Mouse (Mus musculus) pancreas, adult 10 weeks (tissue): ENCODE results near the gene Gm3127. TPM values are rescaled to one million over a fixed set of nuclear protein-coding genes. Genes with fewer than 3 reads are reported as not detected.

Experiments used
- polyA plus RNA-seq: library from polyadenylated mRNA; stranded (reverse); fragments of 350-450 nt; fragmentation: Illumina TruSeq; extraction: RNeasy Lipid Tissue Mini Kit (QIAGEN cat#74804); gene quantifications from one replicate; pipeline ENCODE4 v1.2.3, GENCODE M21; 2015; ENCODE audit warnings: low read depth, low replicate concordance; ENCODE audit not compliant: insufficient read depth

The Gm3127 gene
- not detected for polyA plus RNA-seq

DNA sequence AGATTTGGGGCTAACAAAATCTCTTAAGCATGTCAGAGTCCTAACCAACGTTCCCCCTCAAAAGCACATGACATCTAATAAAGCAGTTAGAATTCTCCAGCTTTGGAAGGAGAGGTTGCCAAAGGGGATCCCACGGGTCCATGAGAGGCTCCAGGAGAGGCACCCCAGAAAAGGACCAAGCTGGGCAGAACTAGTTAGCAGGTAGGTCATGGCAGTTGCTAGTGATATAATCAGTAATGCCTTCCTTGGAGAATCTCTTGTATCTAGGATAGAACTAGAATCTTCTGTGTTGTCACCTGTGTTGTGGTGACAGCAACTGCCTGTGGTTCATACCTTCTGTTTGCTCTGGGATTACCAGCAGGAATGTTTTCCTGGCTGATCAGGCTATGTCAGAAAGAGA is at the start of gene Gm3127:
Gm3127 (plus strand) TSS at position 301 of the 400 bp plus-strand sequence.

DNA sequence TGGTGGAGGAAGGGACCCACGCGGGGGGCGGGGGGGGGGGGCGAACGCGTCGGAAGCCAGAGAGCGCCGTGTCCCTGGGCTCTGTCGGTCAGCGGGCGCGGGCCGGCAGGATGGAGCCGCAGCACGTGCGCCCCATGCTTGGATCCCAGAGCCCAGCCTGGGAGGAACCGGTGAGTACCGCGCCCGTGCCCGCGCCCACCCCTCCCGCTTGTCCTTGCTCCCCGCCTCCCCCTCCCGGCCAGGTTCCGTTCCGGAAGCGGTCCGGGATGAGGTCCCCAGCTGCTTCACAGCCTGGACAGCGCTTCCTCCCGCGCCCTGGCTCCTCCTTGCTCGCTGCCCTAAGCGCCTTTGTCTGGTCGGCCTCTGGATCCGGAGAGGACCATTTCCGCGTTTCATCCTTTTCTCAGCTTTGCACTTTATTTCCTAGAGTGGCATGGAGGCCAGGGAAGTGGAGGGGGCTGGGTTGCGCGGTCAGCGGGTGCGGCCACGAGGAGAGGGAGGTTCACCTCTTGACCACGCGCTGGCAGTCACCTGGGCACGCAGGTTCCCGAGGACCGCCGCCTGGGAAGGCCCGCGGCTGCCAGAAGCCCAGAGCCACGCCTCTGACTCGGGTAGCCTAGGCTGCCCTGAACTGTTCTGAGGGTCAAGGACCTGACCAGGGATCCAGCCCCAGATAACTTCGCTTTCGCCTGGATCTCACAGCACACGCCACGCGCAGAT is 17.8 kb downstream of the Gm3127 start, which contains the start of gene Gm2974:
Gm2974 (plus strand) TSS at position 86 of the 720 bp plus-strand sequence.

Other genes with a start within 250 kb of the Gm3127 start
- not detected for gene Gm3029, start 233.3 kb upstream of the Gm3127 start, polyA plus RNA-seq
- not detected for gene Gm3095, start 201.5 kb upstream of the Gm3127 start, polyA plus RNA-seq
- gene Gm3099, start 166.6 kb upstream of the Gm3127 start, polyA plus RNA-seq, result not detected
- gene Gm5796, start 141.1 kb upstream of the Gm3127 start, polyA plus RNA-seq, result not detected
- gene Gm3115, start 80.9 kb upstream of the Gm3127 start, polyA plus RNA-seq, result not detected
- gene Gm8108, start 54.5 kb upstream of the Gm3127 start, polyA plus RNA-seq, result not detected
- not detected for gene Gm2974, start 17.5 kb downstream of the Gm3127 start, polyA plus RNA-seq
- gene Gm3138, start 84.6 kb downstream of the Gm3127 start, polyA plus RNA-seq, result not detected
- gene Gm3149, start 152.3 kb downstream of the Gm3127 start, polyA plus RNA-seq, result not detected
- gene 2610042L04Rik, start 169.7 kb downstream of the Gm3127 start, polyA plus RNA-seq, result not detected
- gene Gm3159, start 232.5 kb downstream of the Gm3127 start, polyA plus RNA-seq, result not detected